Mouse (Mus musculus): ENCODE measurements around the gene Atp5j.

GRCm38 (mm10) chr16:84825009-84825408 is 10.4 kb downstream of the Atp5j start:
- TF ChIP-seq GATA1 (IDR thresholded peaks at IDR 0.05; ENCODE audit: borderline replicate concordance, low read length) (no peak), FLI1 (IDR thresholded peaks at IDR 0.05; ENCODE audit: low read length) (no peak)
